Mouse (Mus musculus) C3H10T1/2 (cell line): ENCODE measurements around the gene Dcaf1. TPM values are rescaled to one million over a fixed set of nuclear protein-coding genes. Genes with fewer than 3 reads are reported as not detected.

Experiments used
- polyA plus RNA-seq, 2 experiments: library from polyadenylated mRNA; unstranded; fragments of >200 nt; fragmentation: generic; extraction: Trizol; gene quantifications; one replicate each; pipeline ENCODE4 v1.2.1; 2012; ENCODE audit warnings: missing spikeins in 2 of 2

The Dcaf1 gene
- polyA plus RNA-seq: 1 to 10 TPM in 1 of 2 experiments, under 1 TPM in 1; 0.69 to 6.7 TPM

GRCm38 (mm10) chr9:106821618-106822380 lies at the start of gene Dcaf1:
Gene Dcaf1 (plus strand): TSS chr9:106821874.

GRCm38 (mm10) chr9:106788812-106789321 lies 32.8 kb upstream of the Dcaf1 start, which contains the start of gene Rad54l2:
Gene Rad54l2 (minus strand): TSS chr9:106789194.

GRCm38 (mm10) chr9:106886828-106887702 lies 65.4 kb downstream of the Dcaf1 start, which contains the start of gene Rbm15b:
Gene Rbm15b (minus strand): TSS chr9:106887428.

DNA sequence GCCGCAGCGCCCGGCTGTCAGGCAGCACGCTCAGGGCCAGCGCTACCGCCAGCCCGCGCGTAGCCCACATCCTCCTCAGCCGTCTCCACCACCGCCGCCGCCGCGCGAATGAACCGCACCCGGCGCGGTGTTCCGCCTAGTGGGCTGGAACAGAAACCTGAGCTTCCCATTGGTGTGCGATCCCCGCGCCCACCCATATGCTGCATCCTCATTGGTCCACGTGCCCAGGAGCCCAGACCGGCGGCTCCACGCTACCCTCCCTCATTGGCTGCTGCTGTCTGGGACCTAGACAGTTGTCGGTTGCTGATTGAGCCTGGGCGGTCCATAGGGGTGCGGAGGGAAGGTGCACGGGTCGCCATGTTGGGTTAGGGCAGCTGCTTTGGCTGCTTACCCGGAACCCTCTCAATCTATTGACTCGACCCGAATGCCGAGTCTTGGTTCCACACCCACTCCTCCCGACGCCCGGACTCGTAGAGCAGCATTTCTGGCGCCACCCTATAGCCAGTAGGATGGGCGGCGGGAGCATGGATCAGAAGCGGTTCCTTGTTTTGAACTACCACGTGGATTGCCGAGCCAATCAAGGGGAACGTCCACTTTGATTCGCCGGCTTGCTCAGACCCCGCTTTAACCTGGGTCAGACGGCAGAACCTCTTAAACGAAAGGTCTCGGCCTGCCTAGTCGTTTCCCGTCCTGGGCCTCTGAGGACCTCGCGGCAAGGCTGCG lies 70.3 kb downstream of the Dcaf1 start, which contains the start of gene Manf:
Manf (minus strand) TSS at position 151 of the 723 bp plus-strand sequence.

Other genes starting within 250 kb of the Dcaf1 start
- not detected for gene Iqcf6, start 195.3 kb upstream of the Dcaf1 start, polyA plus RNA-seq
- not detected for gene Grm2, start 165.8 kb upstream of the Dcaf1 start, polyA plus RNA-seq
- gene Tex264, start 135.9 kb upstream of the Dcaf1 start, polyA plus RNA-seq: 100 to 1,000 TPM; 117 to 130 TPM
- gene Rad54l2, start 32.7 kb upstream of the Dcaf1 start, polyA plus RNA-seq: 1 to 10 TPM in 1 of 2 experiments, under 1 TPM in 1; 0.77 to 4.0 TPM
- gene Rbm15b, start 65.6 kb downstream of the Dcaf1 start, polyA plus RNA-seq: 10 to 100 TPM in 1 of 2 experiments, 1 to 10 TPM in 1; 9.9 to 15.9 TPM
- 100 to 1,000 TPM; 235 to 273 TPM for gene Manf, start 70.1 kb downstream of the Dcaf1 start, polyA plus RNA-seq